Mouse (Mus musculus) ES-E14 (cell line): Measurements from ENCODE around the gene Il12rb1. TPM values are rescaled to one million over a fixed set of nuclear protein-coding genes. Genes with fewer than 3 reads are reported as not detected.
A peak's percentile ranks its signal among the peaks of the same experiment; 100 is the strongest.

Experiments used
- DNase-seq: peaks from one replicate; pipeline ENCODE4 v3.0.0-alpha.2; 2013; ENCODE audit warnings: low read depth, low spot score
- H3K27ac ChIP-seq: 2 replicates; pipeline ENCODE4 v1.5.1; 2012; ENCODE audit warnings: low read depth, mild to moderate bottlenecking, low read length, moderate library complexity, mixed read lengths; ENCODE audit not compliant: poor library complexity, insufficient read depth, severe bottlenecking
- H3K36me3 ChIP-seq: 2 replicates; pipeline ENCODE4 v1.6.1; 2012; ENCODE audit warnings: mild to moderate bottlenecking, low read length, moderate library complexity, mixed read lengths; ENCODE audit not compliant: control insufficient read depth, poor library complexity, insufficient read depth, severe bottlenecking
- H3K4me1 ChIP-seq, 2 experiments: fragments of 150-350 bp in 1 of 2; sonication (generic) in 1 of 2; 2 replicates each; pipeline ENCODE4 v1.6.1; 2012; ENCODE audit warnings: low read length in 2 of 2, mild to moderate bottlenecking in 1 of 2, mixed read lengths in 1 of 2; ENCODE audit not compliant: control insufficient read depth in 2 of 2, insufficient read depth in 2 of 2, poor library complexity in 1 of 2
- H3K4me3 ChIP-seq, 2 experiments: fragments of 150-350 bp in 1 of 2; sonication (generic) in 1 of 2; 2 replicates each; pipeline ENCODE4 v1.5.1; 2012; ENCODE audit warnings: low read length in 2 of 2, low read depth in 1 of 2, mild to moderate bottlenecking in 1 of 2, mixed read lengths in 1 of 2; ENCODE audit not compliant: insufficient read depth in 1 of 2, poor library complexity in 1 of 2, severe bottlenecking in 1 of 2
- H3K9ac ChIP-seq: 2 replicates; pipeline ENCODE4 v1.6.1; 2012; ENCODE audit warnings: low read depth, mild to moderate bottlenecking, low read length, mixed read lengths; ENCODE audit not compliant: poor library complexity, insufficient read depth, severe bottlenecking
- H3K9me3 ChIP-seq: fragments of 150-350 bp; sonication (generic); 2 replicates; pipeline ENCODE4 v1.6.1; 2012; ENCODE audit warnings: low read depth, mild to moderate bottlenecking, low read length; ENCODE audit not compliant: control insufficient read depth, insufficient read depth
- CHD2 ChIP-seq: IDR thresholded peaks from 2 replicates; pipeline ENCODE4 v1.6.1; 2014; ENCODE audit warnings: mild to moderate bottlenecking, low read depth, low read length, inconsistent platforms
- HCFC1 ChIP-seq: IDR thresholded peaks from 2 replicates; pipeline ENCODE4 v1.6.1; 2012; ENCODE audit warnings: low read length, inconsistent platforms, borderline replicate concordance; ENCODE audit not compliant: insufficient read depth
- MAFK ChIP-seq: IDR thresholded peaks from 2 replicates; pipeline ENCODE4 v1.6.1; 2014; ENCODE audit warnings: mild to moderate bottlenecking, low read depth, low read length, inconsistent platforms; ENCODE audit not compliant: insufficient read depth
- ZC3H11A ChIP-seq: IDR thresholded peaks from 2 replicates; pipeline ENCODE4 v1.6.1; 2012; ENCODE audit warnings: low read depth, mild to moderate bottlenecking, inconsistent platforms, low read length, borderline replicate concordance
- ZNF384 ChIP-seq: IDR thresholded peaks from 2 replicates; pipeline ENCODE4 v1.6.1; 2012; ENCODE audit warnings: low read depth, low read length, inconsistent platforms
- in situ Hi-C, 2 experiments: fragments of 600-800 bp; cut with MboI; formaldehyde crosslinking; loops; one replicate each; pipeline ENCODE4 v1.15.1; 2025; ENCODE audit warnings: low sequenced_read_pairs in 2 of 2, inconsistent platforms in 1 of 2; ENCODE audit not compliant: unreplicated experiment in 2 of 2
- total RNA-seq: library from RNA; depleted of rRNA; stranded (reverse); fragments of 300-350 nt; gene quantifications from 2 replicates; pipeline ENCODE4 v1.2.3, GENCODE M21; 2012

Il12rb1 gene
- total RNA-seq, 1 experiment = 1.2 TPM

DNA sequence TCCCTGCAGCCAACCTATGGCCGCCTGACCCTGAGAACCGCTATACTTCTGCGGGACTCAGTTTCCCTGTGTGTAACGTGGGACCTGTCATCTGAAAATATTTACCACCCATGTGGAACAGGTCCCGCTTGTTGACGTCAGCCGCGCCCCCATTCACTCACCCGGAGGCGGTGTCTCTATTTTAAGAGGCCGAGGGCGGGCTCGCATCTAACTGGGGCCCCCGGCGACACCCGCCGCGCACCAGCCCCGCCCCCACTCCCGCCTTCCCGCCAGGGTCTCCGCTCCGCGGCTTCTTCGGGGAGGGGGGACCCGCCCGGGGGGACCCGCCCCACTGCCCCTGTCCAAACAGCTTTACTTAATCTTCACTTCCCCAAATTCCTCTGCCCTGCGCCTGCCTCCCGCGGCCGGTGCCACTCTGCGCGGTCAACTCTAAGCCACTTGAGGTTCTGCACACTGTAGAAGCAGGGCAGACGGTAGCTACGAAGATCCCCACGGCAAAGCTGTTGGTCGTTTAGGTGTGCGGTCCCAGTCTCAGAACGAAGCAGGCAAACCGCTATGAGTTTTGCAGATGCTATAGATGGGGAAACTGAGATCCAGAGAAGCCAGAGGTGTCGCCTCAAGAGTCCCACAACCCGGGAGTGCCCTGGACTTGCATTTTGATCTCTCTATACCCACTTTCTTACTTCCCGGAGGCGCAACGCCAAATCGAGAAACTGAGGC is 4.3 kb upstream of the Il12rb1 start:
- Histone ChIP-seq H3K27ac (no peak overlapping the region; the same call in 1 of the 2 replicates), H3K4me1 (peaks cover 0 to 8% of the 10 kb centered on the region in 2 experiments; a peak in 2 of 4 replicates), H3K4me3 (peak overlapping the region; percentile 73 to 91), H3K9me3 (no peaks in the 10 kb centered on the region), H3K9ac (peak overlapping the region; percentile 34; the same call in 1 of the 2 replicates), H3K36me3 (no peaks in the 10 kb centered on the region; the same call in 1 of the 2 replicates)
- in situ Hi-C loops = no loop called here
- DNase-seq = no peak
- TF ChIP-seq CHD2 = no peak
- no peak for TF ChIP-seq ZNF384
- no peak for TF ChIP-seq ZC3H11A
- no peak for TF ChIP-seq HCFC1
- TF ChIP-seq MAFK = no peak

- in situ Hi-C loops = no loop called here
- Histone ChIP-seq H3K9ac (peak within 1 kb of the TSS; percentile 34), H3K4me1 (peaks cover 0 to 8% of the 10 kb centered on the region in 2 experiments; a peak in 2 of 4 replicates), H3K4me3 (peak within 1 kb of the TSS; percentile 73 to 91), H3K9me3 (no peaks in the 10 kb centered on the region), H3K27ac (no peak within 1 kb of the TSS), H3K36me3 (no peaks in the 10 kb centered on the region; the same call in 1 of the 2 replicates)
- no peak for TF ChIP-seq ZNF384
- TF ChIP-seq MAFK = no peak
- no peak for TF ChIP-seq CHD2
- no peak for TF ChIP-seq ZC3H11A
- TF ChIP-seq HCFC1 = no peak
- DNase-seq = peak; percentile 71
Observed at GRCm38 (mm10) chr8:70804481-70805206, 3.6 kb upstream of the Il12rb1 start, which contains the start of gene Mast3. TSS of gene Mast3 (minus strand) at chr8:70805054.

DNA sequence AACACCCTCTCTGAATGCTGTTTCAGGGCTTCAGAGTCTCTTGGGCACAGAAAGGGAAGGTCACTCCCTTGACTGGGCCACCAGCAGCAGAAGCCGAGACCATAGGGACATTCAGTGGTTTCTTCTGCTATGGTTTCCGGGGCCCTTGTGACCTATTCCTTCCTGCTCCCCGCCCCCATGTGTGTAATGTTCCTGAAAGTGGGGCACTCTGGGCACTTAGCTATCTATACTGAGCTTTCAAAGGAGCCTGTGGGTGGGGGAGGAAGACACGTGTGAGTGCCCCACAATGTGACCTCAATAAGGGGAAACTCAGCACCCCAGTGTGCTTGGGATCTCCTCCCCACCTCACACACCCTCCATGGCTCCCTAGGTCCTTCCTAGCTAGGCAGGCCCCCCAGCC is 1.7 kb upstream of the Il12rb1 start:
- H3K27ac ChIP-seq = no peak overlapping the region
- H3K4me1 ChIP-seq = peaks cover 2 to 19% of the 10 kb centered on the region in 2 experiments; a peak in 3 of 4 replicates
- H3K36me3 ChIP-seq = no peaks in the 10 kb centered on the region
- no peak for TF ChIP-seq ZC3H11A
- TF ChIP-seq MAFK = no peak
- no peak for TF ChIP-seq CHD2
- no peak for TF ChIP-seq ZNF384
- TF ChIP-seq HCFC1 = no peak
- no peak overlapping the region for H3K4me3 ChIP-seq
- no peak overlapping the region for H3K9ac ChIP-seq
- H3K9me3 ChIP-seq = no peaks in the 10 kb centered on the region
- no peak for DNase-seq
- in situ Hi-C loops = no loop called here

GRCm38 (mm10) chr8:70807304-70807703 is 945 bp upstream of the Il12rb1 start:
- H3K9ac ChIP-seq = no peak overlapping the region
- peaks cover 2 to 15% of the 10 kb centered on the region in 2 experiments; a peak in 3 of 4 replicates for H3K4me1 ChIP-seq
- no peak for DNase-seq
- H3K4me3 ChIP-seq = no peak overlapping the region
- no peaks in the 10 kb centered on the region for H3K36me3 ChIP-seq
- in situ Hi-C loops = no loop called here
- no peak overlapping the region for H3K27ac ChIP-seq
- TF ChIP-seq MAFK = no peak
- no peak for TF ChIP-seq ZNF384
- TF ChIP-seq ZC3H11A = no peak
- no peaks in the 10 kb centered on the region for H3K9me3 ChIP-seq
